Mouse (Mus musculus) heart, adult 18-20 months (tissue): Measurements from ENCODE around the gene Coq8a. TPM values are rescaled to one million over a fixed set of nuclear protein-coding genes. Genes with fewer than 3 reads are reported as not detected.
A peak's percentile ranks its signal among the peaks of the same experiment; 100 is the strongest.

Source experiments
- DNase-seq, 2 experiments: peaks; one replicate each; pipeline ENCODE4 v3.0.0; 2021 to 2022; ENCODE audit warnings: mixed read lengths in 1 of 2
- total RNA-seq, 2 experiments: library from RNA; stranded (reverse); gene quantifications; 2 replicates each; pipeline ENCODE4 v1.2.3; 2021

Coq8a gene
- total RNA-seq, 2 experiments from 2014 or later = 974 to 1,043 TPM

DNA sequence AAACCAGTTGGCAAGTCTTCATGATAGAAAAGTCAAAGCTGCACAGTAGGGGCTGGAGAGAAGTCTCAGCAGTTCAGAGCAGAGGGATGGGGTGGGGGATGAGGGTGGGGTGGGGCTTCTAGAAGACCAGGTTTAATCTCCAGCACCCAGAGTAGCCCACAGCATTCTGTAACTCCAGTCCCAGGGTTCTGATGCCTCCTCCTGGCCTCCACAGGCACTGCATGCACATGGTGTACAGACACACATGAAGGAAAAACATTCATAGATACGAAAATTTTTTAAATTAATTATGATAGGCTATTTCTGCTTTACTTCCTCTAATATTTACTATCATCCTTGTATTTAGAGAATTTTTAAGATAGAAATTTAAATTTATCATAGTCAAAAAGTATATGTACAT is 82.9 kb downstream of the Coq8a start:
- DNase-seq = peak in 1 of 2 experiments; percentile 30

Other genes with a start within 250 kb of the Coq8a start
- 10 to 100 TPM; 41.7 to 43.2 TPM for gene Cdc42bpa, start 239.1 kb downstream of the Coq8a start, total RNA-seq
- gene Psen2, start 63.8 kb upstream of the Coq8a start, total RNA-seq = 10 to 100 TPM; 12.1 to 16.3 TPM
- 10 to 100 TPM; 36.7 to 51.5 TPM for gene Itpkb, start 130.9 kb upstream of the Coq8a start, total RNA-seq